Mouse (Mus musculus) cerebellum, adult 11-12 months (tissue): ENCODE results near the gene Vps8.
A peak's percentile ranks its signal among the peaks of the same experiment; 100 is the strongest.

Source experiments
- DNase-seq: peaks from one replicate; pipeline ENCODE4 v3.0.0; 2022

The Vps8 gene

DNA sequence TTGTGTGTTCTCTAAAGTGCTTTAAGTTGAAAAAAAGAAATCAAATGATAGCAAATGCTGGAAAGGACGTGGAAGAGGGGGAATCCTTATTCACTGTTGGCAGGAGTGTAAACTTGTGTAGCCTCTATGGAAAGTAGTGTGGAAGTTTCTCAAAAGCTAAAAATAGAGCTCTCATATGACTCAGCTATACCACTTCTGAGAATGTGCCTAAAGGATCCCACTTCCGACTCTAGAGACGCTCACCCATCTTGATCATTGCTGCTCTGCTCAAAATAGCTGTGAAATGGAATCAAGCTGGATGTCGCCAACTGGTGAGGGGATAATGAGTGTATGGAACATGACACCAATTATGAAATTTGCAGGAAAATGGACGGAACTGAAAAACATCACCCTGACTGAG lies 264.5 kb downstream of the Vps8 start:
- DNase-seq = no peak

DNA sequence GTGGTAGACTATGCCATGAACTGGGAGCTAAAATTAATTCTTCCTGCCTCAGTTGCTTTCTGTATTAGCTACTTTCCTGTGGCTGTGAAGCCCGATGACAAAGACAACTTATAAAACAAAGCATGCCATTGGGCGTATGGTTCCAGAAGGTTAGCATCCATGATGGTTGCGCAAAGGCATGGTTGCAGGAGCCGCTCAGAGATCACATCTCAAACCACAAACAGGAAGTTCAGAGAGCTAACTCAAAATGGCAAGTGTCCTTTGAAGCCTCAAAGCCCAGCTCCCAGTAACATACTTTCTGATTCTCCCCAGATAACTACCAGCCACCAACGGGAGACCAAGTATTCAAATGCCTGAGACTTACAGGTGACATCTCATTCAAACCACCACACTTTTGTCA lies 266.2 kb downstream of the Vps8 start:
- DNase-seq = no peak

DNA sequence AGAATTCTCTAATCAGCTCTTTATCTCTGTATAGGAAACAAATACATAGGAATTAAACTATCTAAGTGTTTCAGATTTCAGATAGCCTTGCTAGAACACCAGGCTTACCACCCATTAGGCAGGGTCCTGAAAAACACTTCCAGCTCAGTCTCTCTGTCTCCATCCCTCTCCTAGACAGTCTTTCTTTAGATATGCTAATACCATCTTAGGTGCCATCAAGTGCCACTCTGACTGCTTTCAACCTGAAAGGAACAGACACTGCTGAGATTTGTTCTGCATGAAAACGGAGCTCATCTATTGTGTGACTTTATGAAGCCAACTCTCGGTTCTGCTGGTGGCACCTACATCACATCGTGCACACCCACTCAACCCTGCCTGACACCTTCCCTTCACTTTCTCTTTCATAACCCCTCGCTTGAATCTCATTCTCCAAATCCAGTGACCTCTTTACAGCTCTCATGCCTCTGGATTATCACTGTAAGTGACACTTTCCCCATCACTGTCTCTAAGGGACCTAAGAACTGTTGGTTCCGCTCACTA lies 267.4 kb downstream of the Vps8 start:
- DNase-seq = no peak

DNA sequence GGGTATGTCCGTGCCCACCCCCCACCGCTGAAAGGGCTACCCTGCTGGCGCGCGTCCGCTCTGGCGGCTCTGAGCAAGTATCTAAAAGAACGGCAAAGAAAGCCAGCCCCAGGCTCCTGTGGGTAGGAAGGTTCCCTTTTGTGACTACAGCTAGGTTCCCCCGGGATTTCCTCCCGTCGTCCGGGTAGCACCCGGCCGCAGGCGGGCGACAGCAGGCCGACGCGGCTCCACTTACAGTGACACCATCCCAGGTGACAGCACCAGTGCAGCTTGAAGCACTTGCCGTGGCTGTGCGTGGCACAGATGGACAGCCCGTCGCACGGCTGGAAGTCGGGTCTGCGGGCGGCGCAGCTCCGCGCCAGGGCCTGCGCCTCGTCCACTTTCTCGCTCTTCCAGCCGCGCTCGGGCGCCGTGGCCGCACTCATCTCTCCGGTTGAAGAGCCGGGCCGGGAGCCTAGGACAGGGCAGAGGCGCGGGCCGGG lies 271.1 kb downstream of the Vps8 start:
- peak; percentile 84 for DNase-seq
